Mouse (Mus musculus) forebrain, embryonic 14.5 days (tissue): Measurements from ENCODE around the gene Rnf19b. TPM values are rescaled to one million over a fixed set of nuclear protein-coding genes. Genes with fewer than 3 reads are reported as not detected.

Source experiments
- ATAC-seq: fragments of 200-750 bp; cut with Nextera tagmentation; 2 replicates; pipeline ENCODE4 v1.8.0; 2017; ENCODE audit warnings: mild to moderate bottlenecking, moderate library complexity
- DNase-seq: peaks from one replicate; pipeline ENCODE4 v3.0.0-alpha.2; 2015; ENCODE audit warnings: low spot score
- H3K27ac ChIP-seq: fragments of 300-500 bp; sonication (generic); 2 replicates; pipeline ENCODE4 v1.5.1; 2014; ENCODE audit warnings: low read depth, mild to moderate bottlenecking, control low read depth, low read length, moderate library complexity
- H3K27me3 ChIP-seq: fragments of 300-500 bp; sonication (generic); replicated peaks from 2 replicates; pipeline ENCODE4 v1.6.1; 2014; ENCODE audit warnings: low read length, control low read depth, mixed read lengths; ENCODE audit not compliant: control insufficient read depth, insufficient read depth
- H3K36me3 ChIP-seq: fragments of 300-500 bp; sonication (generic); 2 replicates; pipeline ENCODE4 v1.6.1; 2014; ENCODE audit warnings: low read length, control low read depth; ENCODE audit not compliant: control insufficient read depth, insufficient read depth
- H3K4me1 ChIP-seq: fragments of 300-500 bp; sonication (generic); 2 replicates; pipeline ENCODE4 v1.6.1; 2014; ENCODE audit warnings: antibody characterized with exemption, low read length, control low read depth; ENCODE audit not compliant: control insufficient read depth, insufficient read depth
- H3K4me2 ChIP-seq: fragments of 300-500 bp; sonication (generic); 2 replicates; pipeline ENCODE4 v1.6.1; 2014; ENCODE audit warnings: mild to moderate bottlenecking, control low read depth, low read length
- H3K4me3 ChIP-seq: fragments of 300-500 bp; sonication (generic); 2 replicates; pipeline ENCODE4 v1.5.1; 2014; ENCODE audit warnings: low read depth, low read length, control low read depth
- H3K9ac ChIP-seq: fragments of 300-500 bp; sonication (generic); 2 replicates; pipeline ENCODE4 v1.6.1; 2014; ENCODE audit warnings: mild to moderate bottlenecking, low read length, control low read depth, moderate library complexity
- H3K9me3 ChIP-seq: fragments of 300-500 bp; sonication (generic); replicated peaks from 2 replicates; pipeline ENCODE4 v1.6.1; 2016; ENCODE audit warnings: low read length, control low read depth, mixed read lengths; ENCODE audit not compliant: control insufficient read depth
- WGBS: fragments of 180-500 bp; shearing (Covaris S2); extraction: QIAGEN DNeasy Blood & Tissue Kit; methylation state at CpG from one replicate; pipeline ENCODE4 v1.1.7; 2014; 5-methylcytosine and 5-hydroxymethylcytosine counted together
- polyA plus RNA-seq: library from polyadenylated mRNA; unstranded; fragments of >200 nt; fragmentation: Nextera tagmentation; extraction: Ambion mirVana; gene quantifications from 2 replicates; pipeline ENCODE4 v1.2.1, GENCODE M21; 2014

Gene Rnf19b
- polyA plus RNA-seq, 1 experiment from 2014 or later, result 20.1 TPM

DNA sequence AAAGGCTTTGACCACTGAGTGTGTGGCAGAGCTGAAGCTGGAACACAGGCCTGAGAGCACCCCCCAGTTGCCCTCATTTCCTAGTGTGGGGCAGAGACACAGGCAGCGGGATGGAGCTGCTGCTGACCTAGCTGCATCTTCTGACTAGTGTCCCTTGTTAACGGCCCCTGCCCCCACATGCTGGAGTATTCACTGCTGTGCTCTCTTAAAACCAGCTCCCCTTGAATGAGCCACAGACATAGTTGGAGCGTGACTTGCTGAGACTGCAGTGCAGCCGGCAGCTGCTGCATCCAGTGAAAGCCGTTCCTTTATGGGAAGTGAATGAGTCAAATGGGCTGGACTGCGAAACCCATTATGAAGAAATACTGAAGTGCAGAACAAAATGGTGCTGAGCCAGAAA, 23.4 kb downstream of the Rnf19b start:
- 76% methylated on average over 6 of the region's 6 CpGs for WGBS
- no peaks in the 10 kb centered on the region for H3K9me3 ChIP-seq
- H3K36me3 ChIP-seq, result peaks cover 64% of the 10 kb centered on the region
- DNase-seq (no peak), ATAC-seq (no peak)
- H3K4me2 ChIP-seq, result no peak overlapping the region
- H3K4me3 ChIP-seq, result no peak overlapping the region
- H3K4me1 ChIP-seq, result no peaks in the 10 kb centered on the region
- no peaks in the 10 kb centered on the region for H3K27me3 ChIP-seq
- 0 out of 2 replicates have a peak overlapping the region, but pooled peaks have one; percentile 14 for H3K27ac ChIP-seq
- H3K9ac ChIP-seq, result peak overlapping the region; percentile 8; the same call in 1 of the 2 replicates

GRCm38 (mm10) chr4:129081939-129082338, 23.9 kb downstream of the Rnf19b start:
- no peaks in the 10 kb centered on the region for H3K9me3 ChIP-seq
- H3K4me1 ChIP-seq, result no peaks in the 10 kb centered on the region
- H3K36me3 ChIP-seq, result peaks cover 59% of the 10 kb centered on the region
- no peak overlapping the region for H3K9ac ChIP-seq
- no peak overlapping the region for H3K4me3 ChIP-seq
- ATAC-seq (no peak), DNase-seq (no peak)
- WGBS, result 89% methylated on average over 3 of the region's 3 CpGs
- no peaks in the 10 kb centered on the region for H3K27me3 ChIP-seq
- H3K27ac ChIP-seq, result no peak overlapping the region
- no peak overlapping the region for H3K4me2 ChIP-seq

- Histone ChIP-seq H3K27me3 (no peaks in the 10 kb centered on the region), H3K9ac (no peak overlapping the region), H3K4me2 (no peak overlapping the region), H3K9me3 (no peaks in the 10 kb centered on the region), H3K36me3 (peaks cover 55% of the 10 kb centered on the region), H3K4me1 (no peaks in the 10 kb centered on the region), H3K4me3 (no peak overlapping the region), H3K27ac (no peak overlapping the region)
- peak; percentile 86 for DNase-seq
- WGBS, result 51% methylated on average over 10 of the region's 10 CpGs
- ATAC-seq, result peak; percentile 75
These were observed 24.5 kb downstream of the Rnf19b start for GRCm38 (mm10) chr4:129082379-129083115.

DNA sequence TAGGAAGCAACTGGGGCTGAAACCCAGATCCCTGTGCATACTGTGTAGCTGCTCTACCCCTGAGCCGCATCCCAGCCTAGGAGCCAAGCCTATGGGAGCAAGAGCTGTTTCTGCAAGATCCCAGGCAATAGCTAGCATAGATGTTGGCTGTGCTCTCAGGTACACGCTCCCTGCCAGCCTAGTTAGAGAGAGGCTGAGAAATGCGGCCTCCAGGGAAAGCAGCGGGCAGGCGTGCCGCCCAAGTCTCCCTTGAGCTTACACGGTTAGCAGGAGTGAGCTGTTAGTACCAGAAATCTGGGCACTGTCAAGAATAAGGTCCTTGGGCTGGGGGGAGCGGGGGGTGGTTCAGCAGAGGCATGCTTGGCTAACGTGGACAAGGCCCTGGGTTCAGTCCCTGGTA, 26.8 kb downstream of the Rnf19b start:
- no peak overlapping the region for H3K9ac ChIP-seq
- 91% methylated on average over 9 of the region's 9 CpGs for WGBS
- ATAC-seq, result no peak

GRCm38 (mm10) chr4:129086078-129086477, 28.0 kb downstream of the Rnf19b start:
- no peak overlapping the region for H3K9ac ChIP-seq
- H3K27ac ChIP-seq, result no peak overlapping the region
- no peaks in the 10 kb centered on the region for H3K9me3 ChIP-seq
- H3K36me3 ChIP-seq, result peaks cover 23% of the 10 kb centered on the region
- 26% methylated on average over 8 of the region's 8 CpGs for WGBS
- no peak overlapping the region for H3K4me2 ChIP-seq
- DNase-seq (peak; percentile 84), ATAC-seq (peak; percentile 37)
- H3K4me3 ChIP-seq, result no peak overlapping the region
- H3K27me3 ChIP-seq, result no peaks in the 10 kb centered on the region
- H3K4me1 ChIP-seq, result no peaks in the 10 kb centered on the region

More for the DNA sequence above, 26.8 kb downstream of the Rnf19b start:
- Histone ChIP-seq H3K27ac (no peak overlapping the region), H3K4me1 (no peaks in the 10 kb centered on the region), H3K27me3 (no peaks in the 10 kb centered on the region), H3K4me2 (no peak overlapping the region), H3K4me3 (no peak overlapping the region), H3K9me3 (no peaks in the 10 kb centered on the region), H3K36me3 (peaks cover 33% of the 10 kb centered on the region)
- no peak for DNase-seq

- 40% methylated on average over 5 of the region's 5 CpGs for WGBS
- DNase-seq (no peak), ATAC-seq (no peak)
- H3K4me1 ChIP-seq, result no peaks in the 10 kb centered on the region
- H3K4me2 ChIP-seq, result no peak overlapping the region
- no peak overlapping the region for H3K27ac ChIP-seq
- H3K36me3 ChIP-seq, result peaks cover 18% of the 10 kb centered on the region
- H3K9me3 ChIP-seq, result no peaks in the 10 kb centered on the region
- no peaks in the 10 kb centered on the region for H3K27me3 ChIP-seq
- no peak overlapping the region for H3K9ac ChIP-seq
- no peak overlapping the region for H3K4me3 ChIP-seq
These were observed 29.8 kb downstream of the Rnf19b start for GRCm38 (mm10) chr4:129087850-129088249.

- WGBS, result 35% methylated on average over 15 of the region's 15 CpGs
- no peak for ATAC-seq
These were observed 37.2 kb downstream of the Rnf19b start for GRCm38 (mm10) chr4:129095276-129095675.

GRCm38 (mm10) chr4:129097006-129097405, 38.9 kb downstream of the Rnf19b start:
- WGBS, result 71% methylated on average over 7 of the region's 7 CpGs
- ATAC-seq (no peak), DNase-seq (no peak)
- Histone ChIP-seq H3K4me3 (no peak overlapping the region), H3K27me3 (no peaks in the 10 kb centered on the region), H3K4me1 (no peaks in the 10 kb centered on the region), H3K9me3 (no peaks in the 10 kb centered on the region), H3K27ac (no peak overlapping the region), H3K9ac (no peak overlapping the region), H3K4me2 (no peak overlapping the region), H3K36me3 (no peaks in the 10 kb centered on the region)

More at GRCm38 (mm10) chr4:129095276-129095675, 37.2 kb downstream of the Rnf19b start:
- no peak overlapping the region for H3K9ac ChIP-seq
- H3K36me3 ChIP-seq, result no peaks in the 10 kb centered on the region
- H3K27ac ChIP-seq, result no peak overlapping the region
- no peak overlapping the region for H3K4me3 ChIP-seq
- H3K4me1 ChIP-seq, result no peaks in the 10 kb centered on the region
- no peak for DNase-seq
- H3K9me3 ChIP-seq, result no peaks in the 10 kb centered on the region
- H3K4me2 ChIP-seq, result no peak overlapping the region
- H3K27me3 ChIP-seq, result no peaks in the 10 kb centered on the region

DNA sequence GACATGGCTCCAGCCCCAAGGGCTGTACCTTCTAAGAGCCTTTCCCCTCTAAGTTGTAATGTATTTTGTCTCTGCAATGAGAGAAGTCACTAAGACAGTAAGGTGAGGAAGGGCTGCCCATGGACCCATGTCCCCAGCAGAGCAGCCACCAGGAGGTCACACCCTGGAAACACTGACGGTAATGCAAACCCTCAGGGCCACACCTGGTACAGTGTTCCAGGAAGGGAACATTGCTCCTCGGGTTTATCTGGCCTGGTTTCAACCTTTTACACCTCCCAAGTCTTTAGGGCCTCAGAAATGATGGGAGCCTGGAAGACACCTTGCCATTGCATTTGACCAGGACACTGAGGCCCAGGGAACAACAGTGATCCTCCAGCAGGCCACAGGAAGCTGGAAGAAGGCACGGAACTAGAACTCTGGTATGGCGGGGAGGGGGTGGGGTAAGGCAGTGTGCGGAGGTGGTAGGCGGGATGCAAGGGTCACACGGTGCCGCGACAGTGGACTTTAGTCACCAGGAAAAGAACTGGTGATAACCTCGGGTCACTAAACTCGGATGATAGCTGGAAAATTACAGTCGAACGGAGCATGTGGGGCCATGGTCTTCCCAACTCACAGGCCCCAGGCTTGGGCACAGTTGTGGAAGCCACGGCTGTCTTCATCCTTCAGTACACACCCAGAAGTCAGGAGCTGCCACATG, 44.2 kb downstream of the Rnf19b start:
- no peak for DNase-seq
- Histone ChIP-seq H3K9ac (no peak overlapping the region), H3K36me3 (no peaks in the 10 kb centered on the region), H3K27ac (no peak overlapping the region), H3K9me3 (no peaks in the 10 kb centered on the region), H3K4me2 (no peak overlapping the region), H3K4me3 (no peak overlapping the region), H3K4me1 (no peaks in the 10 kb centered on the region; the same call in 1 of the 2 replicates), H3K27me3 (peaks cover 35% of the 10 kb centered on the region)
- 88% methylated on average over 14 of the region's 14 CpGs for WGBS
- ATAC-seq, result no peak
